Mouse (Mus musculus) liver, adult 2 months (tissue): Measurements from ENCODE around the gene Ppp1r17.

Experiments used
- CTCF ChIP-seq: fragments of 200-500 bp; IDR thresholded peaks from 2 replicates; pipeline ENCODE4 v1.5.1; 2011; ENCODE audit warnings: low read depth, low read length, control low read depth
- POLR2A ChIP-seq: fragments of 200-500 bp; IDR thresholded peaks from 2 replicates; pipeline ENCODE4 v1.6.1; 2011; ENCODE audit warnings: low read length, control low read depth; ENCODE audit not compliant: insufficient read depth; ENCODE audit errors: extremely low read depth

GRCm38 (mm10) chr6:56048580-56048979 lies 31.3 kb downstream of the Ppp1r17 start:
- no peak for TF ChIP-seq POLR2A
- TF ChIP-seq CTCF = no peak
